Mouse (Mus musculus) stomach, embryonic 15.5 days (tissue): Measurements from ENCODE around the gene Dnmt1. TPM values are rescaled to one million over a fixed set of nuclear protein-coding genes. Genes with fewer than 3 reads are reported as not detected.

Source experiments
- ATAC-seq: fragments of 200-750 bp; cut with Nextera tagmentation; 2 replicates; pipeline ENCODE4 v1.8.0; 2017; ENCODE audit warnings: low read depth, moderate number of reproducible peaks, moderate TSS enrichment; ENCODE audit not compliant: insufficient read depth, low FRiP score
- H3K27ac ChIP-seq: fragments of 300-500 bp; sonication (generic); 2 replicates; pipeline ENCODE4 v1.5.1; 2015; ENCODE audit warnings: mild to moderate bottlenecking, inconsistent platforms
- H3K27me3 ChIP-seq: fragments of 300-500 bp; sonication (generic); replicated peaks from 2 replicates; pipeline ENCODE4 v1.6.1; 2015; ENCODE audit warnings: inconsistent platforms
- H3K36me3 ChIP-seq: fragments of 300-500 bp; sonication (generic); 2 replicates; pipeline ENCODE4 v1.6.1; 2015; ENCODE audit warnings: inconsistent platforms
- H3K4me1 ChIP-seq: fragments of 300-500 bp; sonication (generic); 2 replicates; pipeline ENCODE4 v1.6.1; 2015; ENCODE audit warnings: inconsistent platforms
- H3K4me2 ChIP-seq: fragments of 300-500 bp; sonication (generic); 2 replicates; pipeline ENCODE4 v1.6.1; 2015; ENCODE audit warnings: mild to moderate bottlenecking, inconsistent platforms
- H3K4me3 ChIP-seq: fragments of 300-500 bp; sonication (generic); replicated peaks from 2 replicates; pipeline ENCODE4 v1.5.1; 2015; ENCODE audit warnings: inconsistent platforms
- H3K9ac ChIP-seq: fragments of 300-500 bp; sonication (generic); 2 replicates; pipeline ENCODE4 v1.6.1; 2015; ENCODE audit warnings: inconsistent platforms
- H3K9me3 ChIP-seq: fragments of 300-500 bp; sonication (generic); 2 replicates; pipeline ENCODE4 v1.6.1; 2016; ENCODE audit warnings: inconsistent platforms
- WGBS: fragments of 180-500 bp; shearing (Covaris S2); methylation state at CpG from one replicate; pipeline ENCODE4 v1.1.7; 2015; 5-methylcytosine and 5-hydroxymethylcytosine counted together
- polyA plus RNA-seq: library from polyadenylated mRNA; unstranded; fragments of >200 nt; fragmentation: Nextera tagmentation; extraction: Ambion mirVana; gene quantifications from 2 replicates; pipeline ENCODE4 v1.2.1, GENCODE M21; 2015

Dnmt1 gene
- polyA plus RNA-seq, 1 experiment from 2014 or later = 74.7 TPM

GRCm38 (mm10) chr9:20889185-20890141, 70.2 kb downstream of the Dnmt1 start:
- Histone ChIP-seq H3K4me2 (peak overlapping the region; percentile 79), H3K27me3 (no peaks in the 10 kb centered on the region), H3K9me3 (no peaks in the 10 kb centered on the region), H3K4me3 (peak overlapping the region; percentile 77), H3K4me1 (peaks cover 6% of the 10 kb centered on the region), H3K9ac (peak overlapping the region; percentile 12; the same call in 1 of the 2 replicates), H3K36me3 (peaks cover 51% of the 10 kb centered on the region), H3K27ac (no peak overlapping the region)
- WGBS = 74% methylated on average over 29 of the region's 29 CpGs
- peak; percentile 15; the same call in 1 of the 2 replicates for ATAC-seq

GRCm38 (mm10) chr9:20888386-20888765, 71.3 kb downstream of the Dnmt1 start:
- ATAC-seq = no peak
- Histone ChIP-seq H3K36me3 (peaks cover 40% of the 10 kb centered on the region), H3K4me1 (peaks cover 6% of the 10 kb centered on the region), H3K27me3 (no peaks in the 10 kb centered on the region), H3K4me2 (peak overlapping the region; percentile 79), H3K27ac (peak overlapping the region; percentile 70), H3K9me3 (no peaks in the 10 kb centered on the region), H3K4me3 (peak overlapping the region; percentile 77), H3K9ac (peak overlapping the region; percentile 84)
- under 1% methylated on average over 30 of the region's 30 CpGs for WGBS

GRCm38 (mm10) chr9:20887704-20888385, 71.8 kb downstream of the Dnmt1 start, which contains the start of gene Ppan:
TSS of gene Ppan (plus strand) at chr9:20888175.
- peak; percentile 97 for ATAC-seq
- peak within 1 kb of the TSS; percentile 84 for H3K9ac ChIP-seq
- H3K36me3 ChIP-seq = peaks cover 36% of the 10 kb centered on the region
- H3K4me3 ChIP-seq = peak within 1 kb of the TSS; percentile 77
- H3K9me3 ChIP-seq = no peaks in the 10 kb centered on the region
- 0% methylated on average over 41 of the region's 43 CpGs for WGBS
- H3K4me1 ChIP-seq = peaks cover 6% of the 10 kb centered on the region
- H3K27me3 ChIP-seq = no peaks in the 10 kb centered on the region
- peak within 1 kb of the TSS; percentile 91 for H3K27ac ChIP-seq
- peak within 1 kb of the TSS; percentile 79 for H3K4me2 ChIP-seq

- no peak for ATAC-seq
- Histone ChIP-seq H3K9ac (no peak overlapping the region), H3K36me3 (peaks cover 30% of the 10 kb centered on the region), H3K9me3 (no peaks in the 10 kb centered on the region), H3K4me3 (no peak overlapping the region), H3K4me1 (peaks cover 6% of the 10 kb centered on the region), H3K4me2 (no peak overlapping the region; the same call in 1 of the 2 replicates), H3K27ac (no peak overlapping the region), H3K27me3 (no peaks in the 10 kb centered on the region)
- 87% methylated on average over 6 of the region's 6 CpGs for WGBS
Measured at GRCm38 (mm10) chr9:20887191-20887590, 72.5 kb downstream of the Dnmt1 start.

- H3K9ac ChIP-seq = no peak overlapping the region
- WGBS = 90% methylated on average over 2 of the region's 2 CpGs
- ATAC-seq = no peak
Measured at GRCm38 (mm10) chr9:20886563-20886962, 73.1 kb downstream of the Dnmt1 start.

GRCm38 (mm10) chr9:20879097-20879792, 80.4 kb downstream of the Dnmt1 start, which contains the start of gene Angptl6:
TSS of gene Angptl6 (minus strand) at chr9:20879727.
- Histone ChIP-seq H3K4me3 (peak within 1 kb of the TSS; percentile 49), H3K4me2 (peak within 1 kb of the TSS; percentile 83), H3K27me3 (no peaks in the 10 kb centered on the region), H3K9me3 (no peaks in the 10 kb centered on the region), H3K27ac (peak within 1 kb of the TSS; percentile 95), H3K4me1 (peaks cover 3% of the 10 kb centered on the region; the same call in 1 of the 2 replicates), H3K36me3 (no peaks in the 10 kb centered on the region), H3K9ac (peak within 1 kb of the TSS; percentile 35; the same call in 1 of the 2 replicates)
- 79% methylated on average over 13 of the region's 13 CpGs for WGBS
- no peak for ATAC-seq

More at GRCm38 (mm10) chr9:20886563-20886962, 73.1 kb downstream of the Dnmt1 start:
- Histone ChIP-seq H3K27ac (no peak overlapping the region), H3K4me2 (no peak overlapping the region), H3K4me3 (no peak overlapping the region), H3K27me3 (no peaks in the 10 kb centered on the region), H3K4me1 (peaks cover 6% of the 10 kb centered on the region), H3K36me3 (peaks cover 23% of the 10 kb centered on the region), H3K9me3 (no peaks in the 10 kb centered on the region)

GRCm38 (mm10) chr9:20878710-20879065, 81.0 kb downstream of the Dnmt1 start:
- 13% methylated on average over 10 of the region's 10 CpGs for WGBS
- H3K36me3 ChIP-seq = no peaks in the 10 kb centered on the region

GRCm38 (mm10) chr9:20878041-20878709, 81.5 kb downstream of the Dnmt1 start:
- peak overlapping the region; percentile 49 for H3K4me3 ChIP-seq
- peaks cover 3% of the 10 kb centered on the region; the same call in 1 of the 2 replicates for H3K4me1 ChIP-seq
- H3K4me2 ChIP-seq = peak overlapping the region; percentile 83
- H3K36me3 ChIP-seq = no peaks in the 10 kb centered on the region
- peak overlapping the region; percentile 95 for H3K27ac ChIP-seq
- peak; percentile 95 for ATAC-seq
- H3K27me3 ChIP-seq = no peaks in the 10 kb centered on the region
- peak overlapping the region; percentile 35; the same call in 1 of the 2 replicates for H3K9ac ChIP-seq
- no peaks in the 10 kb centered on the region for H3K9me3 ChIP-seq
- under 1% methylated on average over 69 of the region's 69 CpGs for WGBS

More at GRCm38 (mm10) chr9:20878710-20879065, 81.0 kb downstream of the Dnmt1 start:
- Histone ChIP-seq H3K9ac (peak overlapping the region; percentile 35; the same call in 1 of the 2 replicates), H3K4me3 (peak overlapping the region; percentile 49), H3K9me3 (no peaks in the 10 kb centered on the region), H3K27ac (peak overlapping the region; percentile 95), H3K27me3 (no peaks in the 10 kb centered on the region), H3K4me2 (peak overlapping the region; percentile 83), H3K4me1 (peaks cover 3% of the 10 kb centered on the region; the same call in 1 of the 2 replicates)
- no peak for ATAC-seq

GRCm38 (mm10) chr9:20877118-20878040, 82.3 kb downstream of the Dnmt1 start:
- H3K36me3 ChIP-seq = no peaks in the 10 kb centered on the region
- peak overlapping the region; percentile 73 for H3K27ac ChIP-seq
- H3K9me3 ChIP-seq = no peaks in the 10 kb centered on the region
- H3K27me3 ChIP-seq = no peaks in the 10 kb centered on the region
- 34% methylated on average over 14 of the region's 14 CpGs for WGBS
- no peak for ATAC-seq
- peaks cover 3% of the 10 kb centered on the region; the same call in 1 of the 2 replicates for H3K4me1 ChIP-seq
- H3K4me3 ChIP-seq = peak overlapping the region; percentile 49
- H3K4me2 ChIP-seq = peak overlapping the region; percentile 83
- peak overlapping the region; percentile 10; the same call in 1 of the 2 replicates for H3K9ac ChIP-seq
